Mouse (Mus musculus) midbrain, postnatal 0 days (tissue): Measurements from ENCODE around the gene Gprc5a. TPM values are rescaled to one million over a fixed set of nuclear protein-coding genes. Genes with fewer than 3 reads are reported as not detected.

Experiments
- ATAC-seq: fragments of 200-750 bp; cut with Nextera tagmentation; 2 replicates; pipeline ENCODE4 v1.8.0; 2017; ENCODE audit warnings: moderate number of reproducible peaks, mild to moderate bottlenecking, moderate TSS enrichment, moderate library complexity; ENCODE audit not compliant: low FRiP score
- DNase-seq: peaks from one replicate; pipeline ENCODE4 v3.0.0-alpha.2; 2015; ENCODE audit warnings: low spot score
- H3K27ac ChIP-seq: fragments of 300-500 bp; sonication (generic); 2 replicates; pipeline ENCODE4 v1.5.1; 2014; ENCODE audit warnings: low read depth, mild to moderate bottlenecking, low read length, mixed read lengths
- H3K27me3 ChIP-seq: fragments of 300-500 bp; sonication (generic); 2 replicates; pipeline ENCODE4 v1.6.1; 2014; ENCODE audit warnings: low read length, control low read depth, mixed read lengths; ENCODE audit not compliant: insufficient read depth
- H3K36me3 ChIP-seq: fragments of 300-500 bp; sonication (generic); 2 replicates; pipeline ENCODE4 v1.6.1; 2014; ENCODE audit warnings: low read length, control low read depth, mixed read lengths; ENCODE audit not compliant: insufficient read depth
- H3K4me1 ChIP-seq: fragments of 300-500 bp; sonication (generic); 2 replicates; pipeline ENCODE4 v1.6.1; 2014; ENCODE audit warnings: mild to moderate bottlenecking, control low read depth, antibody characterized with exemption, low read length, mixed read lengths; ENCODE audit not compliant: insufficient read depth
- H3K4me2 ChIP-seq: fragments of 300-500 bp; sonication (generic); 2 replicates; pipeline ENCODE4 v1.6.1; 2014; ENCODE audit warnings: low read depth, mild to moderate bottlenecking, low read length, mixed read lengths; ENCODE audit not compliant: poor library complexity, severe bottlenecking
- H3K4me3 ChIP-seq: fragments of 300-500 bp; sonication (generic); 2 replicates; pipeline ENCODE4 v1.5.1; 2014; ENCODE audit warnings: low read depth, mild to moderate bottlenecking, low read length, moderate library complexity
- H3K9ac ChIP-seq: fragments of 300-500 bp; sonication (generic); replicated peaks from 2 replicates; pipeline ENCODE4 v1.6.1; 2014; ENCODE audit warnings: mild to moderate bottlenecking, low read length, moderate library complexity, mixed read lengths; ENCODE audit not compliant: poor library complexity, severe bottlenecking
- H3K9me3 ChIP-seq: fragments of 300-500 bp; sonication (generic); 2 replicates; pipeline ENCODE4 v1.6.1; 2016; ENCODE audit warnings: low read length, control low read depth
- CTCF ChIP-seq: IDR thresholded peaks from 2 replicates; pipeline ENCODE4 v1.5.1; 2016; ENCODE audit warnings: antibody characterized with exemption, mild to moderate bottlenecking
- WGBS: fragments of 180-500 bp; shearing (Covaris S2); extraction: QIAGEN DNeasy Blood & Tissue Kit; methylation state at CpG from one replicate; pipeline ENCODE4 v1.1.7; 2014; 5-methylcytosine and 5-hydroxymethylcytosine counted together
- polyA plus RNA-seq: library from polyadenylated mRNA; unstranded; fragments of >200 nt; fragmentation: Nextera tagmentation; extraction: Ambion mirVana; gene quantifications from 2 replicates; pipeline ENCODE4 v1.2.1, GENCODE M21; 2015
- total RNA-seq: library from RNA; depleted of rRNA; stranded (reverse); fragments of >200 nt; gene quantifications from 2 replicates; pipeline ENCODE4 v1.2.3, GENCODE M21; 2014

Gprc5a gene
- total and polyA plus RNA-seq, 2 experiments from 2014 or later, result 0.49 TPM; not detected in 1

GRCm38 (mm10) chr6:135064621-135065020, 830 bp upstream of the Gprc5a start:
- Histone ChIP-seq H3K36me3 (no peaks in the 10 kb centered on the region), H3K4me2 (no peak overlapping the region), H3K4me1 (peaks cover 3% of the 10 kb centered on the region; the same call in 1 of the 2 replicates), H3K27ac (no peak overlapping the region), H3K9ac (no peak overlapping the region), H3K9me3 (no peaks in the 10 kb centered on the region), H3K4me3 (no peak overlapping the region), H3K27me3 (peaks cover 11% of the 10 kb centered on the region)
- ATAC-seq (no peak), DNase-seq (no peak)
- no peak for TF ChIP-seq CTCF
- WGBS, result 70% methylated on average over 12 of the region's 12 CpGs

GRCm38 (mm10) chr6:135066795-135067445, 1.5 kb downstream of the Gprc5a start:
- Histone ChIP-seq H3K4me3 (no peak overlapping the region), H3K4me1 (peaks cover 3% of the 10 kb centered on the region; the same call in 1 of the 2 replicates)
- ATAC-seq, result no peak

GRCm38 (mm10) chr6:135068221-135068620, 2.8 kb downstream of the Gprc5a start:
- Histone ChIP-seq H3K27ac (no peak overlapping the region), H3K36me3 (no peaks in the 10 kb centered on the region), H3K4me2 (no peak overlapping the region), H3K4me3 (no peak overlapping the region), H3K9ac (no peak overlapping the region), H3K9me3 (no peaks in the 10 kb centered on the region), H3K4me1 (peaks cover 3% of the 10 kb centered on the region; the same call in 1 of the 2 replicates), H3K27me3 (peaks cover 11% of the 10 kb centered on the region)
- WGBS, result 92% methylated on average over 5 of the region's 5 CpGs
- no peak for DNase-seq
- no peak for TF ChIP-seq CTCF
- ATAC-seq, result no peak

More at GRCm38 (mm10) chr6:135066795-135067445, 1.5 kb downstream of the Gprc5a start:
- Histone ChIP-seq H3K36me3 (no peaks in the 10 kb centered on the region), H3K9me3 (no peaks in the 10 kb centered on the region), H3K4me2 (no peak overlapping the region), H3K27ac (no peak overlapping the region), H3K9ac (no peak overlapping the region), H3K27me3 (peaks cover 11% of the 10 kb centered on the region)
- no peak for TF ChIP-seq CTCF
- no peak for DNase-seq
- 17% methylated on average over 6 of the region's 6 CpGs for WGBS

GRCm38 (mm10) chr6:135069856-135070255, 4.4 kb downstream of the Gprc5a start:
- DNase-seq, result no peak
- H3K4me1 ChIP-seq, result peaks cover 3% of the 10 kb centered on the region; the same call in 1 of the 2 replicates
- TF ChIP-seq CTCF, result no peak
- H3K4me2 ChIP-seq, result no peak overlapping the region
- no peak overlapping the region for H3K4me3 ChIP-seq
- H3K36me3 ChIP-seq, result no peaks in the 10 kb centered on the region
- no peaks in the 10 kb centered on the region for H3K9me3 ChIP-seq
- H3K27ac ChIP-seq, result no peak overlapping the region
- peaks cover 11% of the 10 kb centered on the region for H3K27me3 ChIP-seq
- no peak for ATAC-seq
- 72% methylated on average over 6 of the region's 6 CpGs for WGBS
- no peak overlapping the region for H3K9ac ChIP-seq

GRCm38 (mm10) chr6:135070347-135070746, 4.9 kb downstream of the Gprc5a start:
- H3K4me1 ChIP-seq, result peaks cover under 1% of the 10 kb centered on the region; the same call in 1 of the 2 replicates
- H3K4me3 ChIP-seq, result no peak overlapping the region
- no peak for TF ChIP-seq CTCF
- 83% methylated on average over 2 of the region's 2 CpGs for WGBS
- H3K4me2 ChIP-seq, result no peak overlapping the region
- DNase-seq (no peak), ATAC-seq (no peak)
- H3K27me3 ChIP-seq, result peaks cover 10% of the 10 kb centered on the region
- no peak overlapping the region for H3K27ac ChIP-seq
- no peaks in the 10 kb centered on the region for H3K36me3 ChIP-seq
- H3K9me3 ChIP-seq, result no peaks in the 10 kb centered on the region
- H3K9ac ChIP-seq, result no peak overlapping the region

- no peak overlapping the region for H3K9ac ChIP-seq
- no peaks in the 10 kb centered on the region for H3K4me1 ChIP-seq
- TF ChIP-seq CTCF, result no peak
- 90% methylated on average over 6 of the region's 6 CpGs for WGBS
- no peaks in the 10 kb centered on the region for H3K27me3 ChIP-seq
- H3K36me3 ChIP-seq, result no peaks in the 10 kb centered on the region
- ATAC-seq, result no peak
- H3K27ac ChIP-seq, result no peak overlapping the region
- H3K4me3 ChIP-seq, result no peak overlapping the region
- H3K9me3 ChIP-seq, result no peaks in the 10 kb centered on the region
- DNase-seq, result no peak
- no peak overlapping the region for H3K4me2 ChIP-seq
These were observed 9.0 kb downstream of the Gprc5a start for GRCm38 (mm10) chr6:135074405-135074947.
